Mouse (Mus musculus): ENCODE measurements around the gene Rrp36.
A peak's percentile ranks its signal among the peaks of the same experiment; 100 is the strongest.

The Rrp36 gene

DNA sequence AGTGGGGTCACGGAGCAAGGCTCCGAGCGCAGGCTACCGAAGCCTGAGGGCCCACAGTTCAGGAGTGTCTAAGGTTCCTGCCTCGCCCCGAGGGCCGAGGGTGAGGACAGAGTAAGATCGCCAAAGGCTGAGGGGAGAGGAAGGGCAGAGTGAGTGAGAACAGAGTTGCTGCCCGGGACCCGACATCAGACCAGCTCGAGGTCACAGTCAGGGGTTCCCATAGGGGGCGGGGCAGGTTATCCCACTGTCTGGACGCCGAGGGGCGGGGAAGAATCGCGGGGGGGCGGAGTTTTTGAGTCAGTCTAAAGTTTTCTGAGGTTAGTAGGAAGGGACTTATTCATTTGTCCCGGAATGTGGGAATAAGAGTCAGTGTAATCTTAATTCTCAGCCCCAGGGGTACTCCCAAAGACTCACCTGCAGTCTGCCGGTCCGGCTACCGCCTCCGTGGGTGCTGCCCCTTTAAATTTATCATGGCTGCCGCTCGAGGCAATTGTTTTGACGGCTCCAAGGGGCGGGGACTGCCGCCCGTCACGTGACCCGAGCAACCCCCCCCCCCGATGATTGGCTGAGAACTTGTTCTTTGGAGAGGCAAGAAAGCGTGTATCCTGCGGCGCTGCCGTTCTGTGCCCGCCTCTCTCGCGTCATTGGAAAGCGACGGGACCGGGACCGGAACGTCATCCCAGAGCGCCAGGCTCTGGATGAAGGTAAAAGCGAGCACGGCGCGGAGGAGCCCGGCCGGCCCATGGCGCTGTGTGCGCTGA lies 28.4 kb downstream of the Rrp36 start, which contains the start of the genes Klc4 and Mrpl2:
TSS of gene Klc4 (minus strand) at position 462 of the 761 bp plus-strand sequence.
TSS of gene Mrpl2 (plus strand) at position 669 of the 761 bp plus-strand sequence.
- DNase-seq: peak; percentile 98

DNA sequence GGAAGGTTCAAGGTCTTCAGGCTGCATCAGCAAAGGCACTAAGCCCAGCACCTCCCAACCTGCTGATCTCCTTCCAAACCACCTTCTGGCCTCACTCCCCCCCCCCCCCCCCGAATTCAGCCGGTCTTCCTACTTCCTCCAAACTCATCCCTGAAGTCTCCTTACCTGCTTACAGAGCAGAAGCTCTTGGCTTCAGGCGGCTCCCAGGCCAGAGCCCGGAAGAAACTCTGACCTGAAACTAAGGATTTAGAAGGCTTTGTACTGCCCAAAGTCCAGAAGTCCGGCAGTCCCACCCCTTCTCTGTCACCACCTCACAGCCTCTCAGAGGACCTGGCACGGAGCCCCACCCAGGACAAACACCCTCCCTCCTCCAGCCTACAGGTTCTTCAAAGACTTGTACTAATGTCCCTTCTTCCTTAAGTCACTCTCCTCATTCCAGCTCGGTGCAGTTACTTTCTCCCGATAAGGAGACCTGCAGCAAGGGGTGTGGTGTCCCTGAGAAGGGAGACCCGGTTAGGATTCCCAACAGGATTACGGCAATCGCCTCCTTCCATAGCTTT lies 29.2 kb downstream of the Rrp36 start:
- DNase-seq: no peak

DNA sequence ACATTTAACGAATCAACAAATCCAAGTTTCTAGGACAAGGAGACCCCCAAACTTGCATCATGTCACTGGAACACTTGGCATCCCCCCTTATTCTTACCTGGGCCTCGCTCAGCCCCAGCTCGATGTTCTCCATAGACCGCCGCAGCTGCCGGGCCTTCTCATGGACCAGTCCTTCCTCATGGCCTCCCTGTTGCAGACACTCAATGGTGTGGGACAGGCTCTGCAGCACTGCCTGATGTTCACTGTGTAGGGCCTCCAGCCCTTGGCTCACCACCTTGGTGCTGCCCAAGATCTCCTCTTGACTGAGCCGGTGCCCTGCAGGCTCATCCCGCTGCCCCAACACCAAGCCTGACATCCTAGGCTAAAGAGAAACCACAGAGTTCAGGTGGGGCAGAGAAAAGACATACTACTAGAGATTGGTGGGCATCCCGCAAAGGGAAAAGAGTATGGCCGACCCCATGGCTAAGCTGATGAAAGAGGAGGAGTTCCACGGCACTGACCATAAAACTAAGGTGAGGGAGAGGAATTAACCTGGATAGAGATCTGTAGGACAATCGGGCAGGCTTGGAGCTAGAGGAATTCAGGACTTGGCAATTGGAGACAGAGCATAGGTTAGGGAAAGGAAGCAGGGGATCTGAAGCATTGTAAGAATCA lies 29.9 kb downstream of the Rrp36 start:
- DNase-seq: no peak

DNA sequence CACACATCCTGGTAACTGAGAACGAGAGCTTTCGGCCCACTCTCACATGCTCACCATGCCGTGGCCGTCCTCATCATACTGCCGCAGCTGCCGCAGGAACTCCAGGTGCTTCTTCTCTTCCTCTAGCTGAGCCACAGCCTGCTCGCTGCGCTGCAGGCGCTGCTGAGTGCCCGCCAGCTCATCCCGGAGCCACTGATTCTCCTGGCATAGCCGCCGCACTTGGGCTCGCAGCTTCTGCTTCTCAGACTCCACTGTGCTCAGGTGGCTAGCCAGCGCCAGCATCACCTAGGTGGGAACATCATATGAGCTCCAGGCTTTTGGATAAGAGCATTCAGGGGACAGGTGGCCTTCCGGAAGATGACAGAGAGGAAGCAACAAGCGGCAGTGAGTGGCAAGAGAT lies 32.1 kb downstream of the Rrp36 start:
- no peak for DNase-seq

DNA sequence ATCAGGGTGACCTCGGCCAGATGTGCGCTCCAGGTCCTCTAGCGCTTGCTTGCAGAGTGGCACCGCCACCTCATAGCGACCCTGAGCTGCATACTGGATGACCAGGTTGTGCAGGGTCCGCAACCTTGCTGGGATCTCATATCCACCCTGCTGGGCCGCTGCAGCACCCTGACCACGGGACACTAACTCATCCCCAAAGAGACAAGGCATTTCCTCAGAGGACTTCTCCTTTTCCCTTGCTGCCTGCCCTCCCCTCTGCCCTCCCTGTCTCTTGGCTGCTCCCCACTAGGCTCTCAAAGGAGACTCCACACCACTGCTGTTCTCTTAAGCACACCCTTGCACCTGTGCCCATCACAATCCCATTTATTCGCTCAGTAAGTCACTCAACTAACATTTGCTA lies 34.2 kb downstream of the Rrp36 start:
- DNase-seq: no peak

DNA sequence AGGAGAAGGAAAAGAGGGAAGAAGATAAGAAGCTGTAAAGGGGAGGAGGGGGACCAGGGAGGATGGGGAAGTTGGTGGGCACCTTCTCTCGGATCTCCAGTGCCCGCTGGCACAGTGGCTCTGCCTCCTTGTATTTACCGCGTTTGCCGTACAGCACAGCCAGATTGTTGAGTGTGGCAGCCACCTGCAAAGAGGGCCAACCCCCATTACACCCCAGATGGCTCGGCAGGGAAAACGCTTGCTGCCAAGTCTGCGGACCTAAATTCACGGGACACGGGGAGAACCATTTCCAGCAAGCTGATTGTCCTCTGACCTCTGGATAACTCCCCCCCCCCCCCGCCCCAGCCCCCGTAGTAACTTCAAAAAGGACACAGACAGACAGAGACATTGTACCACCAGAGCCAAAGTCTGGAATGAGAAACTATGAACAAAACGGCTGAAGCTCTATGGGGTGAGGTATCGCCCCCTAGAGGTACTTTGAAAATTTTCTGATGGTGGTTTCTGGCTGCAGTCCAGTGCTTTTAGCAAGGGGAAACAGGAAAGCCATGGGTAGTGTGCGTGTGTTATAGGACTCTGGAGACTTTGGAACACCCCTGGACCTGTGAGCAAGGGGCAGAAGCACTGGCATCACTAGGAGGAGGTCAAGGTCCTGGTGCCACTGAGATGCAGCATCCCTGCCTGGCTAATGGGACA lies 37.2 kb downstream of the Rrp36 start:
- DNase-seq: peak; percentile 71

DNA sequence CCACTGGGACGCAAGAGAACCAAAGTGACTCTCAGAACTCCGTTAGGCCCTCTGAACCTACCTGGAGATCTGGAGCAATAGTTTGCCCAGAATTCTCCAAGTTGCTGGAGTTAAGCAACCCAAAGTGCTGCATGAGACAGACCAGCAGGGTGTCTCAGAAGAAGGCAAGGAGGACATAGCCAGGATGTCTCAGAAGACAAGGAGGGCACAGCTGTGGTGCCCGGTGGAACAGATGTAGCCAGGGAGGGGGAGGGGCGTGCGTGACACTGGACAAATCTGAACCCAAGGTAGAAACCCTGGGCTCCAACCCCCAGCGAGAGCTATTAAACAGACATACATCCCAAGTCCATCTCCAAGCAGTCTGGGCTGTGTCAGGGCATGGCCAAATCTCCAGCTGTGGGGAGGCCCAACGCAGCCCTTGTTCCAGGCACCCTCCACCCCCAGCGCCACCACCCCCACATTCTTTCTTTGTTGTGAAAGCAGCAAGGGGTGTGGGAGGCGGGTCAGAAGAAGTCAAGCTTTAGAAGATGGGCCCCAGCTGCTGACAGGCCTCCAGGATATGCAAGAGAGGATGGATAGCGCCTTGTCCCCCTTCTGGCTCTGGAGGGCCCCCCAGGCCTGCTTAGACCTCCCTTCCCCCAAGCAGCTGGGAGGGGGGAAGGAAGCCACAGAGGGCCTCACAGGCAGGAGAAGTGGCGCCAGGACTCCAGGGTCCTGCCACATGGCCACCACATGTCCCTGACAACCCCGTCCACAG lies 44.3 kb downstream of the Rrp36 start:
- no peak for DNase-seq

DNA sequence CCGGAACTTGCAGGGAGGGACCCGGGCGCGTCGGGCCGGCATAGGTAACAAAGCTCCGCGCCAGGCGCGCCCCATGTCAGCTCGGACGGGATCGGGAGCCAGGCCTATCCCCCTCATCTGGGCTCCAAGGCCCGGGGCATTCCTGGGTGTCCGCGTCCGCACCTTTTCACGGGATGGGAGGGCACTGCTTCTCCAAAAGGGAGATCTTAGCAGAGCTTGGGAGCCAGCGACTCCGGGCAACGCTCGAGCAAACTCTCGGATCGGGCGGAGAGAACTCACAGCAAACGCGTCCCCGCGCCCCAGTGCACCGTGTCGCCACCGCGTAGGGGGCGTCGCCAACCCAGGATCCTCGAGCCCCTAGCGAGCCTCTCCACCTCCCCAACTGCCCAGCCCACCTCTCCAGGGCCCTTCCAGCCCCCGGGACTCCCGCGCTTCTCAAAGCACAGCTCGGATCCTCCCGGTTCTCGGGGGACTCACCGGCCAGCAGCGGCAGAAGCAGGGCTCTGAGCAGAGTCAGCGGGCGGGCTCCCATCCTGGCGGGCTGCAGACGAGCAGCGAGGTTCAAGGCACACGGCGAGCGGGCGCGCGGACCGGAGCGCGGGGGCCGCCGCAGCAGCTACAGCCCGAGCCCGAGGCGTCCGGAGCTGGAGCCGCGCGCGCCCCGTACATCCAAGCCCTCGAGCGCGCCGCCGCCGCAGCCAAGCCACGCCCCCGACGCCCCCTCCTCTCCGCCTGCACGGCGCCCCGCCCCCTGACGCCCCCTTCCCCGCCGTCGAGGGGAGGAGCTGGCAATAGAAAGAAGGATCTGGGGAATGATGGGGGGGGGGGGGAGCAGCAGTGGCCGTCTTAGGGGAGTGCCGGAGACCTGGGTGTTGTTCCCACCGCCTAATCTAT lies 45.1 kb downstream of the Rrp36 start, which contains the start of gene Ptk7:
TSS of gene Ptk7 (minus strand) at position 714 of the 894 bp plus-strand sequence.
- no peak for DNase-seq

DNA sequence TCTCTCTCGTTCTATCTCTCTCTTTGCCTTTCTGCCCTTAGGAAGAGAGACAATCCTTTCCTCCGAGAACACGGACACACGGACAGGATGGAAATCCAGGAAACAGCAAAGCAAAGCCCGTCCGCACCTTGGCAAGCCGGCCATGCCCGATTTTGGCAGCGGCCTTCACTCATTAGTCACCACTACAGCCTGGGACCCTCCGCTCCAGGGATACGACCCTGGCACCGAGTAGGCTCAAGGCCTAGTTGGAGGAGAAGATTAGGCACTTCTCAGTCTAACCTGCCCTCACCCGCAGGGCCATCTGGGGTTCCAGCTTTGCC lies 45.7 kb downstream of the Rrp36 start:
- DNase-seq: no peak

DNA sequence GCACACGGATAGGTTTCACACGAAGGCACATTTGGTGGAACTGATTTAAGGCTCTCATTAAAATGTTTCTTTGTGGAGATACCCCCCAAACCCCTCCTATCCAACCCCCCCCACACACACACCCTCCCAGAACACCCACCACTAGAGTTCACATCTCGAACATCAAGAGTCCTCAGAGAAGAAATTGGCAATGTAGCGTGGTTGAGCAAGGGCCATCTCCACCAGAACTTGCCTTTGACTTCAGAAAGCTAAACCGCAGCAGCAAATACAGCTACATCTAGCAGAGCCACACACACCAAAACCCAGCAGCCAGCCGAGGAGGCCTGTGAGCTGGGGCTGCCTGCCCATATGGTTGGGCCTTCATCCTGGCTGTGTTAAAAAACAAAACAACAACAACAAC lies 46.7 kb downstream of the Rrp36 start:
- no peak for DNase-seq

DNA sequence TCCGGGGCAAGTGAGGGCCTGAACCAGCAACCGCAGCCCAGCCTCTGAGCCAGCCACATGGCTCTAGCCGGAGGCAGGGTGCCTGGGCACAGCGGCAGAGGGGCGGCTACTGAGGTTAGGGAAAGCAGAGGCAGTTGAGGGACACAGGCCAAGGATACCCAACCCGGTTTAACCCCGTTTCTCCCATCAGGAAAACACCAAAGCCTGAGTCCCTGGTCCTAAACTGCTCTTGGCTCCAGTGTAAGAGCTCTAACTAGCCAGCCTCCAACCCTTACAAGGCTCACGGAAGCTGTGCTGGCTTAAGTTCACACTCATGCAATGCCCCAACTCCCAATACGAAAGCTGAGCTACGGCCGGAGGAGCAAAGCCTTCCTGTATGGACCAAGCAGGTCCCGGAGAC lies 49.6 kb downstream of the Rrp36 start:
- no peak for DNase-seq

DNA sequence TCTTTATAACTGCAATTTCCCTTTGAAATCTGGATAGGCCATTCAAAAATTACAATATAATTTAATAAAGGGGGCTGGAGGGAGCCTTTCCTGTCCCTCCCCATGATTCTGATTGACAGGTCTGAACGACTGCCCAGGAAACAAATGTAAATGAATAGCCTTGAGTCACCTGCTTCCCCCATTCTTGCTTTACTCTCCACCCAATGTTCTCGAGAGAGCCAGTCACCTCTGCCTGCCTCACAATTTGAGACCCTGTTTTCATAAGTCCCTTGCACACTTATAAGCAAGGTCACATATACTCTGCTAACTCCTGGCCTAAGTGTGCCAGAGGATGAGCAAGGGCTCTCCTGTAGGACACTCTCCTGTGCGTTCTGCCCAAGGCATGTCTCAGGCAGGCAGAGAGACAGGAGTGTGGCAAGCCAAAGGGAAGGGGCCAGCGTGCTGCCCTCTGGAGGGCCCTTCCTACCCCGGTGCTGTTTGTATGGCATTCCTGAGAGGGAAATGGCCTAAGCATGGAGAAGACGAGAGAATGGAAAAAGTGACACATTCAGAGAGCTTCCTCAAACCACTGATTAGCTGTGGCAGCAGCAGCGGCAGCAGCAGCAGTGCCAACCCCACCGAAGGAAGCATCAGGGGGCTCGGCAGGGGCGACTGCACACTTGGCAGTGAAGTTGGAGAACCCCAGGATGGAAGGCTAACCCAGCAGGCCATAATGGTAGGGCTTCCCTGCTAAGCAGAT lies 50.2 kb downstream of the Rrp36 start:
- no peak for DNase-seq

DNA sequence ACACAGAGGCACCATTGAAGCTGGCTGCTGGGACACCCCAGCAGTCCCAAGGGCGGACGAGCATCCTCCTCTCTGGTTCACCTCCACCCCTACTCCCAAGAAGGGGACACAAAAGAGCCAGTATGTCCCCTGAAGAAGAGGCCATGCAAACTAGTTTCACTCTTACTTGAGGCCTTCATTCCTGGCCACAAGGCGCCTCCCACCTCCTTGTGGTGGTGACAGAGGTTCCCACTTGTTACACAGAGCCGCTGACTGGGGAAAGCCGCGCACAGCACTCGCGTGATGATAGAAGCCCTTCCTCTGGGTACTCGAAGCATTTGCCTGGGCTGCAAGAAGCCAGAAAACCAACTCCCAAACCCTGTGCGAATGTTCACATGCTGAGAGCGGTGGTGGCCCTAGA lies 51.9 kb downstream of the Rrp36 start:
- DNase-seq: no peak

DNA sequence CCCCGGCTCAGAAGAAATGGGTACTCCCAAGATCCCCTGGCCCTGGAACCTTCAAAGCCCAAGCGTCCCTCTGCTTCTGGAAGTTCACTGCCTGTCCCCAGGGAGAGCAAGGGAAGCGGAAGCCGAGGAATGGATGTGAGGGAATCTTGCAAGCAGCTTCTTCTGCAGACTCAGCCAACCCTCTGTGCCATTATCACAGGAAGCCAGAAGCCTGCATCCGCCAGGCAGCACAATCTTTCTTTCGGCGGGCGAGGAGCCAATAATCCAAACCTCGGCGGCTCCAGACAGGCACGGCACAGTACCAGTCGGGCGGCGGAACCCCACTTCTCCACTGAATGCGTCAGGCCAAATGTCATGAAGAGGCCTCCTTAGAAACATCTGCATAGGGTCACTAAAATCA lies 52.8 kb downstream of the Rrp36 start:
- no peak for DNase-seq

DNA sequence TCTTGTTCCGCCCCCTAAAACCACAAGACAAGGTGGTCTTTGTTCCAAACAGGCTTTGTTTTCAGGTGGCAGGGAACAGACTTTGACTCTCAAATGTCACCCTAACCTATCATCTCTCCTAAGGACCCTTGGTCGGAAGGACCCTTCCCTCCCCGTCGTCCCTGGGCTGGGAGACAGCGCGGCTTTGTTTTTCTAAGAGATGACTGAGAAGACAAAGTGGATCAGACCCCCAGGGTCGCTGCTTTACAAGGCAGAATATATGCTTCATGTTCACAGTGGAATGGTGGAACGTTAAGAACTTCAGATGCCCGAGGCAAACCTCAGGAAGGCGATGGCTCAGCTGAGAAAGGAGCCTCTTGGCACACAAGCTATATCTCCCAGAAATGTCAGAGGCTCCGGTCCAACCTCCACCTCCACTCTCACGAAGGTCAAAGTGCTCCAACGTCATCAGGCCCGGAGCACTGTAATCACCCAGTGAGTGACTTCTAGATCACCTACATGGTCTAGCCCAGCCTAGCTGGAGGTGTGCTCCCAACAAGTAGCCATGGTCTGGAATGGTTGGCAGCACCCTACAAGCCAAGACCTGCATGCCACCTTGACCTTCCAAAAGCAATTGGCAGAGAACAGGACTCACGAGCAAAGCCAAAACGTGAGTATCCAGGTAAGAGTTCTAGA lies 54.3 kb downstream of the Rrp36 start:
- DNase-seq: no peak

DNA sequence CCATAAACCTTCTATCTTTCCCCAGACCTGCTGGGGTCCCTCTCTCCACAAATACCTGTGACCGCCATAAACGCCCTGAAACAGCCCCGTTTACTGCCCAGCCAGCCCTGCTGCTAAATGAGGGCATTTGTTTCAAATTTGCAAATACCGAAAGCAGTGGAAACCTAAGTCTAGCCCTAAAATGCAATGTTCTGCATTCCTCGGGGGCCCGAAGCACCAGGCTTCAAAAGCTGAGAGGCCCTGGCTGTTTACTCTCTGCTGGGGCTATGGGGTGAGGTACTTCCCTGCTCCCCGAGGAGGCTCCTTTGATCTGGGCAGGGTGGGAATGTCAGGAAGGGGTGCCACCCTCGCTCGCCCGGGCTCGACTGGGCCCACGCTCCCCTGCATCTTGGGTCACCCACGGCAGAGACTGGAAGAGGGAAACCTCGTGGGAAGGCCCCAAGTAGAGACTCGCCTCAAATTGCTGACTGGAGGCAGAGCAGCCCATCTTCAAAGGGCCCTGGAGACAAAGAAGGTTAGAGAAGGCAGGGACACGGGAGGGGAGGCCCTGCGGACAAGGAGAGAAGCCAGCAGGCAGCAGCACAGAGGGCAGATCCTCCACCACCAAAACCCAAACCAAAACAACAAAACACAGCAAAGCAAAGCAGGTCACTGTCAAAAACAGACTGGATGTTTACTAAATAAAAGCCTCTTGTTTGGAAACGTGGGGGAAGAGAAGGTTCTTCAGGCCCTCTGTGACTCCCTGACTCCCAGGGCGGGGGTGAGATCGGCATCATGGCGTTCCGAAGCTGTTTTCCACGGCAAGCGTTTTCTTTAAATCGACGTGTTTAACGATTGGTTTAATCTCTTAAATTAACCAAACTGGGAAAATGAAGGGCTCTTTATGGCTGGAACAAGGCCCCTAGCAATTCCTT lies 55.1 kb downstream of the Rrp36 start:
- no peak for DNase-seq

DNA sequence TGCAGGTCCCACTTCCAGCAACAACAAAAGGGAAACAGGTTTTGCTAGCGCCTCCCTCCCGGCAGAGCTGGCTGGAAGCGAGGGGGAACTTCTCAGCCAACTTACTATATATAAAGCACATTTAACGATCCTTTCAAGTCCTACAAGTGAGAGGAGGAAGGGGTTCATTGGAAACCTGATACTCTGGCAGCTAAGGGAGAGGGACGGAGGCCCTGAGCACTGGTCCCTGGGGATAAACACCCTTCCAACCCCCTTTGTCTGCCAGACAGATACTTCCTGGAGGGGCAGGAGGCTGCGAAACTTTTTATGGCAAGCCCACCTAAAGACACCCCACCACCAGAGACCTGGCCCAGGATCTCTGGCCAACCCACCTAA lies 55.8 kb downstream of the Rrp36 start:
- DNase-seq: no peak

DNA sequence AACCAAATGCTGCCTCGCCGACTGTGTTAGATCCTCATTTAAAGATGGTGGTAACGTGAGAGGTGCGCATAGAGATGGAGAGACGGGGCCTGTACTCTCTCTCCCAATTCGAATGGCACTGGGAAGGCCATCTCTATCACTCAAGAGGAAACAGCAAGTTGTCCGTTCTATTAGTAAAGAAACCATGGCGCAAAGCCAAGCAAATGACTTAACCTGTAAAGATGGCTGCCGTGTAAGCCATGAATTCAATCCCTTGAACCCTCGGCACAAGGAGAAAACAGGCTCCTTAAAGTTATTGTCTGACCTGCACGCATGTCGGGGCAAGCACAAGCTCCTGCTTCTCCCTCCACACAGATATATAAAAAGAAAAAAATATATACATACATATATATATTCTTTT lies 56.4 kb downstream of the Rrp36 start:
- no peak for DNase-seq

All from layer of hippocampus, adult 9-11 months (tissue).